Mouse (Mus musculus) C2C12 (cell line): ENCODE measurements around the gene Lurap1l.

Experiments used
- CEBPB ChIP-seq: IDR thresholded peaks from one replicate; pipeline ENCODE4 v1.6.1; 2011; ENCODE audit warnings: low read depth, mild to moderate bottlenecking, control low read depth, moderate library complexity
- CTCF ChIP-seq: IDR thresholded peaks from one replicate; pipeline ENCODE4 v1.5.1; 2011; ENCODE audit not compliant: control insufficient read depth, insufficient read depth, insufficient read length
- FOSL1 ChIP-seq: IDR thresholded peaks from one replicate; pipeline ENCODE4 v1.8.0; 2011; ENCODE audit warnings: mild to moderate bottlenecking, low read length; ENCODE audit not compliant: poor library complexity, insufficient read depth, severe bottlenecking
- MAX ChIP-seq: IDR thresholded peaks from one replicate; pipeline ENCODE4 v1.6.1; 2011; ENCODE audit warnings: mild to moderate bottlenecking, control low read depth
- MYOD1 ChIP-seq: IDR thresholded peaks from one replicate; pipeline ENCODE4 v1.6.1; 2011; ENCODE audit warnings: low read depth; ENCODE audit not compliant: control insufficient read depth, insufficient read length
- MYOG ChIP-seq: IDR thresholded peaks from one replicate; pipeline ENCODE4 v1.6.1; 2011; ENCODE audit not compliant: control insufficient read depth, insufficient read length; ENCODE audit errors: extremely low read depth
- USF1 ChIP-seq: IDR thresholded peaks from one replicate; pipeline ENCODE4 v1.6.1; 2011; ENCODE audit warnings: low read depth, mild to moderate bottlenecking, control low read depth, moderate library complexity

GRCm38 (mm10) chr4:80925752-80926519 is 15.5 kb downstream of the Lurap1l start:
- TF ChIP-seq CTCF (no peak), MYOG (no peak), MAX (no peak), MYOD1 (no peak), USF1 (no peak), FOSL1 (no peak), CEBPB (no peak)
